Mouse (Mus musculus) lung, embryonic 16.5 days (tissue): ENCODE measurements around the gene Gm5640. TPM values are rescaled to one million over a fixed set of nuclear protein-coding genes. Genes with fewer than 3 reads are reported as not detected.
"Not testable (repeated sequence)": the region's sequence is repeated elsewhere in the genome, so short reads cannot be mapped to it uniquely, and the experiment has no call there.

Source experiments
- ATAC-seq: fragments of 200-750 bp; cut with Nextera tagmentation; 2 replicates; pipeline ENCODE4 v1.8.0; 2017; ENCODE audit warnings: low read depth, mild to moderate bottlenecking, moderate library complexity
- H3K27ac ChIP-seq: fragments of 300-500 bp; sonication (generic); 2 replicates; pipeline ENCODE4 v1.5.1; 2014; ENCODE audit warnings: mild to moderate bottlenecking, control low read depth, low read length
- H3K27me3 ChIP-seq: fragments of 300-500 bp; sonication (generic); 2 replicates; pipeline ENCODE4 v1.6.1; 2014; ENCODE audit warnings: low read depth, low read length, mixed read lengths; ENCODE audit not compliant: control insufficient read depth, insufficient read depth
- H3K36me3 ChIP-seq: fragments of 300-500 bp; sonication (generic); 2 replicates; pipeline ENCODE4 v1.6.1; 2014; ENCODE audit warnings: low read length; ENCODE audit not compliant: control insufficient read depth, insufficient read depth
- H3K4me1 ChIP-seq: fragments of 300-500 bp; sonication (generic); replicated peaks from 2 replicates; pipeline ENCODE4 v1.6.1; 2014; ENCODE audit warnings: low read length, mixed read lengths; ENCODE audit not compliant: control insufficient read depth, insufficient read depth
- H3K4me2 ChIP-seq: fragments of 300-500 bp; sonication (generic); 2 replicates; pipeline ENCODE4 v1.6.1; 2014; ENCODE audit warnings: low read depth, low read length, control low read depth
- H3K4me3 ChIP-seq: fragments of 300-500 bp; sonication (generic); 2 replicates; pipeline ENCODE4 v1.5.1; 2014; ENCODE audit warnings: mild to moderate bottlenecking, low read length, control low read depth
- H3K9ac ChIP-seq: fragments of 300-500 bp; sonication (generic); 2 replicates; pipeline ENCODE4 v1.6.1; 2014; ENCODE audit warnings: low read length, control low read depth
- H3K9me3 ChIP-seq: fragments of 300-500 bp; sonication (generic); 2 replicates; pipeline ENCODE4 v1.6.1; 2016; ENCODE audit warnings: low read length; ENCODE audit not compliant: control insufficient read depth
- WGBS: fragments of 180-500 bp; shearing (Covaris S2); extraction: QIAGEN DNeasy Blood & Tissue Kit; methylation state at CpG from one replicate; pipeline ENCODE4 v1.1.7; 2014; 5-methylcytosine and 5-hydroxymethylcytosine counted together
- polyA plus RNA-seq: library from polyadenylated mRNA; unstranded; fragments of >200 nt; fragmentation: Nextera tagmentation; extraction: Ambion mirVana; gene quantifications from 2 replicates; pipeline ENCODE4 v1.2.1, GENCODE M21; 2015

Gene Gm5640
- polyA plus RNA-seq = not detected in 2 replicates

DNA sequence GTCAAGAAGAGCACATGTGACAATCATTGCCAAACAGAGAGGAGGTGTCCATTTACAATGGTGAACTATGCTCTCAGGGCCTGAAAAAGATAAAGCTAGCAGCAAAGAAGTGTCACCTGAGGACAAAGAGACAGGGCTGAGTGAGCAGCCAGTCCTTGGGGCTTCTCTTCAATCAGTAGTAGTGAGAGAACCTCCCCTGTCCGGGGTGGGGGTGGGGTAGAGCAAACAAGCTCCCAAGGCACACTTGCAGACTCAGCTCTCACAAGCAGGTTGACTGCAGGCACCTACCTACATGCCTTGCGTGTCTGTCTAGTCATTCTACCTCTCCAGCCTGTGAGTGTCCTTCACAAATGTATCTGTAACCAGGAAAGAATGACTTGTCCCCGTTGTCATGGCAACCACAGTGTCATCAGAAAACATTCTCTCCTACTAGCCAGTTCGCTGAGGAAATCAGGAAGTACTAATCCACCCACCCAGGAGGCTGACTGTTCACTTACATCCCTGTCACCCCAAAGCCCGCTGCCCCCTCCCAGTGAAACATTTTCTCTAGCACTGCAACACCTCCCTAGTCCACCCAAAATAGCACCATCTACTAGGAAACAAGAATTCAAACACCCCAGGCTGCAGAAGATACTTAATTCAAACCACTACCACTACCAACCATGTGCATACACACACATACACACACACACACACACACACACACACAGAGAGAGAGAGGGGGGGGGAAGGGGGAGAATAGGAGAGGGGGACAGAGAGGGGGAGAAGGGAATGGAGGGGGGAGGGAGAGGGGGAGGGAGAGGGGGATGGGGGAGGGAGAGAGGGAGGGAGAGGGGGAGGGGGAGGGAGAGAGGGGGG is at the start of gene Gm5640:
TSS of gene Gm5640 (minus strand) at position 170 of the 858 bp plus-strand sequence.
- 39% methylated on average over 2 of the region's 5 CpGs for WGBS
- ATAC-seq = not testable (repeated sequence)

DNA sequence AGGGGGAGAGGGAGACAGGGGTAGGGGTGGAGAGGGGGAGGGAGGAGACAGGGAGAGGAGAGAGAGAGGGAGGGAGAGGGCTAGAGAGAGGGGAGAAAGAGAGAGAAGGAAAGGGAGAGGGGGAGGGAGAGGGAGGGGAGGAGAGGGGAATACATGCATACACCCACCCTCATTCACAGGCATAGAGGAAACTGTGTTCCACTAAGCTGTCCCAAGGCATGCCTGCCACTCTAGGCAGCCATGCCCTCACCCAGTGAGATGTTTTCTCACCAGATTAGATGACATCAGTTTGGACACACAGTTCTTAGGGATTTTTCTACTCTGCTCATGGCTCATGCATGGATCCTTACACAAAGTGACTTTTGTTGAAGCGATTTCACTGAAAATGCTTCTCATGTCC is 958 bp upstream of the Gm5640 start:
- not testable (repeated sequence) for H3K27ac ChIP-seq, H3K9me3 ChIP-seq, H3K4me2 ChIP-seq, H3K4me1 ChIP-seq, H3K36me3 ChIP-seq, ATAC-seq, H3K9ac ChIP-seq, H3K27me3 ChIP-seq, H3K4me3 ChIP-seq
- WGBS = no CpG with 5 or more reads among the region's 1 CpGs

More for the DNA sequence above, at the start of gene Gm5640:
- not testable (repeated sequence) for H3K9ac ChIP-seq, H3K9me3 ChIP-seq, H3K4me3 ChIP-seq, H3K36me3 ChIP-seq, H3K27me3 ChIP-seq, H3K27ac ChIP-seq, H3K4me2 ChIP-seq, H3K4me1 ChIP-seq

DNA sequence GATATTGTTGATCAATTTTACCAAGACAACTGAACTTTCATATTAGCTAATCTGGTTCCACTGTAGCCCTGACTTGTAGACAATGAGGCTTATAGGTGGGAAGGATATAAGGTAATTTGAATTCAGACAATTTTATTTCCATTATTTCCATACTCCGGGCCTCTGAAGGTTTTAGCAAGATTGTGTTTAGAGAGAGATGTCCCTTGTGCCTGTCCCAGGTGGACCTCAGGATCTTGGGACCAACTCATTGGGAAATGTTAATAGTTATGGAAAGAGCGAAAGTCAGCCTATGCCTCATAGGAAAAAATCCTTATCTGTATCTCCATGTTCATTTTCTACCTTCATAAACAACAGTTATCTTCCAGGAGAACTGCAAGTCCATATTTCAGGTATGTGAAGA is 53.1 kb downstream of the Gm5640 start, which contains the start of gene Olfr1325:
TSS of gene Olfr1325 (plus strand) at position 301 of the 400 bp plus-strand sequence.
- H3K4me1 ChIP-seq = no peaks in the 10 kb centered on the region
- H3K36me3 ChIP-seq = no peaks in the 10 kb centered on the region
- no peak within 1 kb of the TSS for H3K27ac ChIP-seq
- no peaks in the 10 kb centered on the region for H3K9me3 ChIP-seq
- ATAC-seq = no peak
- 84% methylated on average over 2 of the region's 2 CpGs for WGBS
- H3K27me3 ChIP-seq = no peaks in the 10 kb centered on the region
- H3K4me2 ChIP-seq = no peak within 1 kb of the TSS
- H3K9ac ChIP-seq = no peak within 1 kb of the TSS
- H3K4me3 ChIP-seq = no peak within 1 kb of the TSS

Other genes with a start within 250 kb of the Gm5640 start
- 44.1 and 51.2 TPM in 2 replicates for gene G6pdx, start 216.4 kb downstream of the Gm5640 start, polyA plus RNA-seq
- not detected in 2 replicates for gene Gm6880, start 164.2 kb downstream of the Gm5640 start, polyA plus RNA-seq
- gene Olfr1326-ps1, start 70.7 kb downstream of the Gm5640 start, polyA plus RNA-seq = not detected in 2 replicates
- not detected in 2 replicates for gene Olfr1325, start 53.0 kb downstream of the Gm5640 start, polyA plus RNA-seq
- gene Gm6890, start 95.3 kb upstream of the Gm5640 start, polyA plus RNA-seq = not detected in 2 replicates
- not detected in 2 replicates for gene Gm5936, start 191.6 kb upstream of the Gm5640 start, polyA plus RNA-seq